Mouse (Mus musculus) gastrocnemius, postnatal 25 days (tissue): ENCODE measurements around the gene Vmn1r219. TPM values are rescaled to one million over a fixed set of nuclear protein-coding genes. Genes with fewer than 3 reads are reported as not detected.
"Not testable (repeated sequence)": the region's sequence is repeated elsewhere in the genome, so short reads cannot be mapped to it uniquely, and the experiment has no call there.

Source experiments
- DNase-seq: peaks from one replicate; pipeline ENCODE4 v3.0.0; 2022
- long read RNA-seq, 2 experiments: library from polyadenylated mRNA; stranded (forward); transcript quantifications; one replicate each; pipeline ENCODE4 v2.0.0; 2021
- total RNA-seq, 2 experiments: library from RNA; stranded (reverse); gene quantifications; 1 replicate in 1 of 2; 2 replicates in 1 of 2; pipeline ENCODE4 v1.2.3; 2021

The Vmn1r219 gene
- not detected for total RNA-seq
- long read RNA-seq, experiment 1: 0 reads
- long read RNA-seq, experiment 2: 0 reads

GRCm38 (mm10) chr13:23159012-23159411 is at the start of gene Vmn1r219:
Vmn1r219 (plus strand) TSS chr13:23159312.
- DNase-seq: no peak

- DNase-seq: not testable (repeated sequence)
Observed at GRCm38 (mm10) chr13:23118126-23118525, 41.0 kb upstream of the Vmn1r219 start, which contains the start of gene Vmn1r217. Vmn1r217 (minus strand) TSS chr13:23118226.

GRCm38 (mm10) chr13:23120611-23121010 is 38.5 kb upstream of the Vmn1r219 start:
- DNase-seq: no peak

- DNase-seq: no peak
Observed at GRCm38 (mm10) chr13:23133099-23133498, 26.0 kb upstream of the Vmn1r219 start, which contains the start of gene Vmn1r218. Vmn1r218 (plus strand) TSS chr13:23133155.

- no peak for DNase-seq
Observed at GRCm38 (mm10) chr13:23133501-23133900, 25.6 kb upstream of the Vmn1r219 start.

GRCm38 (mm10) chr13:23138880-23139279 is 20.2 kb upstream of the Vmn1r219 start:
- no peak for DNase-seq

GRCm38 (mm10) chr13:23157848-23158247 is 1.3 kb upstream of the Vmn1r219 start:
- no peak for DNase-seq

GRCm38 (mm10) chr13:23166471-23166870 is 7.4 kb downstream of the Vmn1r219 start:
- DNase-seq: not testable (repeated sequence)

GRCm38 (mm10) chr13:23187875-23188274 is 28.8 kb downstream of the Vmn1r219 start, which contains the start of gene Vmn1r220:
Vmn1r220 (minus strand) TSS chr13:23187975.
- no peak for DNase-seq

- not testable (repeated sequence) for DNase-seq
Observed at GRCm38 (mm10) chr13:23203885-23204284, 44.8 kb downstream of the Vmn1r219 start.

- not testable (repeated sequence) for DNase-seq
Observed at GRCm38 (mm10) chr13:23213827-23214226, 54.7 kb downstream of the Vmn1r219 start, which contains the start of gene Vmn1r221. Vmn1r221 (plus strand) TSS chr13:23214127.

Other genes with a start within 250 kb of the Vmn1r219 start
- gene Vmn1r213, start 151.7 kb upstream of the Vmn1r219 start, total RNA-seq: not detected
- gene Vmn1r214, start 128.9 kb upstream of the Vmn1r219 start, total RNA-seq: not detected
- not detected for gene Vmn1r215, start 91.3 kb upstream of the Vmn1r219 start, total RNA-seq
- gene Vmn1r217, start 41.1 kb upstream of the Vmn1r219 start, total RNA-seq: not detected
- not detected for gene Vmn1r218, start 26.2 kb upstream of the Vmn1r219 start, total RNA-seq
- not detected for gene Vmn1r220, start 28.7 kb downstream of the Vmn1r219 start, total RNA-seq
- not detected for gene Vmn1r221, start 54.8 kb downstream of the Vmn1r219 start, total RNA-seq
- gene Vmn1r222, start 76.6 kb downstream of the Vmn1r219 start, total RNA-seq: not detected
- not detected for gene Vmn1r223, start 87.8 kb downstream of the Vmn1r219 start, total RNA-seq
- 10 to 100 TPM in 1 of 2 experiments, 1 to 10 TPM in 1; 8.8 to 10.3 TPM for gene Zfp322a, start 209.9 kb downstream of the Vmn1r219 start, total RNA-seq